Mouse (Mus musculus) adrenal gland, postnatal 14 days (tissue): ENCODE measurements around the gene Derl2. TPM values are rescaled to one million over a fixed set of nuclear protein-coding genes. Genes with fewer than 3 reads are reported as not detected.

Experiments
- DNase-seq: peaks from one replicate; pipeline ENCODE4 v3.0.0; 2021; ENCODE audit warnings: mixed read lengths
- long read RNA-seq, 2 experiments: library from polyadenylated mRNA; stranded (forward); transcript quantifications; one replicate each; pipeline ENCODE4 v2.0.0; 2021
- total RNA-seq: library from RNA; stranded (reverse); gene quantifications from 2 replicates; pipeline ENCODE4 v1.2.3, GENCODE M21; 2021

The Derl2 gene
- 56.0 and 60.2 TPM in 2 replicates for total RNA-seq
- long read RNA-seq, experiment 1, transcript Derl2-206 (7 exons, 3,666 nt), result major isoform, 99 of 143 reads
- long read RNA-seq, experiment 1, partial matches to known transcripts, result 0 of 143 reads
- long read RNA-seq, experiment 1, other reads (novel, unspliced or antisense), result 42 of 143 reads
- long read RNA-seq, experiment 2, transcript Derl2-206 (7 exons, 3,666 nt), result major isoform, 78 of 138 reads
- long read RNA-seq, experiment 2, partial matches to known transcripts, result 2 of 138 reads
- long read RNA-seq, experiment 2, other reads (novel, unspliced or antisense), result 57 of 138 reads

DNA sequence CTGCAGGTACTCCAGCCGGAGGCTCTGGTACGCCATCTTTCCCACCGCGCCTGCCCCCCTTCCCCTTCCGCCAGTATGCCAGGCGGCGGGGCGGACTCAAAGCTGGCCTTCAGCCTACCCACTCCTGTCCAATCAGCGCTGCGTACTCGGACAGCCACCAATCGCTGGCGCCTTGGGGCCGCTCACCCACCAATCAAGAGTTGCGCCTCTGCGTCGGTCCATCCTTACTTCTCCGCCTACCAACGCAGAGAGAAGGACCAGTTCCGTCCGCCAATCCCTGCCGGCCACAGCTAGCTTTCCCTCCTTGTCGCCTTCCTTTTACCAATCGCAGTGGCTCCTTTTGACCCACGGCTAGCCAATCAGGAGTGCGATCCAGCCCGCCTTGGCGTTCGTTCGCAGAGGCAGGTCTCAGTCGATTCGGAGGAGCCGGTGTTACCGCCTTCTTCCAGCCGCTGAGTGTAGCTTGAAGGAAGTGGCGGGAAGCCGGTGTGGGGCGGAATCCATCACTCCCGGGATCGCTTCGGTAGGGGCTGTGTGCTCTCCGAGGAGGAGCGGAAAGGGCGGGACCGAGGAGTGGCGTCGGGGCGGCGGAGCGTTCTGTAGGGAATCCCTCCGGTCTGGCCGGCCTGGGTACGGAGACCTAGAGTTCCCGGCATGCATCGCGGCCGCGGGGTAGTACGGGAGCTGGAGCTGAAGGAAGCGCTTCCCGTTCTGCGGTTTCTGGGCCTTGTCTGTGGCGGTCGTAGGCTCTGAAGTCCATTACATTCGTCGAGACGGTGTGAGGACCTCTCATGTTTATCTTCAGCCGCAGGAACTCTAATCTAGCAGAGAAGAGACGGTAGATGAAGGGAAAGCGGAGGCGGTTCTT is at the start of gene Derl2, which contains the start of gene Mis12:
TSS of gene Derl2 (minus strand) at position 641 of the 868 bp plus-strand sequence.
TSS of gene Mis12 (plus strand) at position 411 of the 868 bp plus-strand sequence.
- peak; percentile 98 for DNase-seq

DNA sequence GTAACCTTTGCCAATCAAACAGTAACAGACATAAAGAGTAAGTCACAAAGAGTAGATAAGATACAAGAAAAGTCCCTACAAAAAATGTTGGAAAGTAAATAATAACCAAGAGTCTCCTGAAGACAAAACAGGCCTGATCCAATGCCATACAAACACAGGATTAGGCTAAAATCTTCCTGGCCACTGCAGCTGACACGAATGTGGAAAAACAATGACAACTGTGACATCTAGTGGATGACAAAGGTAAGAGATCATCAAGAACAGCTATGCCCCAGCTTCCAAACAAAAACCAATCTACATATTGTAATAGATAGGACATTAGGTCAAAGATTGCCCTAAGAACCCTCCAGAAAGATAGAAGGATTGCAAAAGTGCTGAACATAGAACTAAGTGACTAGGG is 32.9 kb upstream of the Derl2 start:
- DNase-seq, result peak; percentile 24

DNA sequence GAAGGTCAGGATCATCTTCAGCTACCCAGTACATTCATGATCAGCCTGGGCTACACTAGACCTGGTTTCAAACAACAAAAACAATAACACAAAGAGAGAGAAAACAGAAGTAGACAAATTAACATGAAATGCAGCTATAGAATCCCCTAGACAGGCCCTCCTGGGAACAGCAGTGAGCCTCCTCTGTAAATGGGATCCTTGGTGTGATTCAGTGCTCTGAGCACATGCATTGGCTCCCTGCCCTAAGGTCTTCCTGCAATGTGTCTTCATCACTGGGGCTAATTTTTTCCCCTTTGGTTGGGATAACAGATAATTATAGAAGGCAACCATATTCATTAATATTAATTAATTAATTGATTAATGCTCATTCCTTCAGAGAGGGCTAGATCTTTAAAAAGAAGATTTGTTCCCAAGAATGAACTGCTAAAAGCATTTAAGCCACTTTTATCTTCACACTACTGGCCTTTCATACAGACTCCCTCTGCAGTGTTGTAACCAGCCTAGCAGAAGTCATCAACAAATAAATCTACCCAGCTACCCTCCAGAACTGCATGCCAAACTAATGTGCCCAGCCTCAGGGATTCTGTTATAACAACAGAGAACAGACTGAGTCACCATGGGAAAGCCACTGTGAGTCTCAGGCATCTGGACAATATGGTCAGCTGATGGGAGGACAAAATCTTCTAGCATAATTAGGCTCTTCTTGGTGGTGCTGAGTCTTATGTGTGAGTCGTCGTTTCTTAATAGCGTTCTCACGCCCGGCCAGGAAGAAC is 20.1 kb upstream of the Derl2 start:
- DNase-seq, result peak; percentile 22

DNA sequence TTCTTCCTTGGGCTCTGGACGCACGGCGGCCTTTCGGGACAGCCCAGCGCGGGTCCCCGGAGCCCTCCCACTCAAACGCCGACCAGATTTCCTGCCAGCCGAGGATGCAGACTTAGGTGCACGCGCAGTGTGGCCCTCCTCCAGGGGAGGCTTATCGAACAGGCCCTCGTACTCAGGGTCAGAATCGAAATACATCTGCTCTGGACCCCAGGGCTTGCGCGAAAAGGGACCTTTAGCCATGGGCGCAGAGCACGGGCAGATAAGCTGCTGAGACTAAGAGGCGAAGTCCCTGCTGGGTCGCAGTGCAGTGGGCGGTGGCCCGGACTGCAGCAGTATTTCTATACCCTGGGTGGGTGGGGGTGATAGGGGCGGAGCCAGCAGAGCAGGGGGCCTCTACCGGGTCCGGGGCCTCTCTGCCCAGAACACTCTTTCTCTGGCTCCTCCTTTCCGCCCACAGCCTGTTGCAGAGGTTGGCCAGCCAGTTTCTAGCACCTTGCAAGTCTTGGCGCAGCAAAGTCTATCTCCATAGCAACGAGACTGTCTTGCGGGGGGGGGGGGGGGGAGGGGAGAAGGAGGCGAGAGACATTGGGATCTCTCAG is 13.6 kb upstream of the Derl2 start, which contains the start of gene 6330403K07Rik:
TSS of gene 6330403K07Rik (minus strand) at position 351 of the 599 bp plus-strand sequence.
- peak; percentile 49 for DNase-seq

DNA sequence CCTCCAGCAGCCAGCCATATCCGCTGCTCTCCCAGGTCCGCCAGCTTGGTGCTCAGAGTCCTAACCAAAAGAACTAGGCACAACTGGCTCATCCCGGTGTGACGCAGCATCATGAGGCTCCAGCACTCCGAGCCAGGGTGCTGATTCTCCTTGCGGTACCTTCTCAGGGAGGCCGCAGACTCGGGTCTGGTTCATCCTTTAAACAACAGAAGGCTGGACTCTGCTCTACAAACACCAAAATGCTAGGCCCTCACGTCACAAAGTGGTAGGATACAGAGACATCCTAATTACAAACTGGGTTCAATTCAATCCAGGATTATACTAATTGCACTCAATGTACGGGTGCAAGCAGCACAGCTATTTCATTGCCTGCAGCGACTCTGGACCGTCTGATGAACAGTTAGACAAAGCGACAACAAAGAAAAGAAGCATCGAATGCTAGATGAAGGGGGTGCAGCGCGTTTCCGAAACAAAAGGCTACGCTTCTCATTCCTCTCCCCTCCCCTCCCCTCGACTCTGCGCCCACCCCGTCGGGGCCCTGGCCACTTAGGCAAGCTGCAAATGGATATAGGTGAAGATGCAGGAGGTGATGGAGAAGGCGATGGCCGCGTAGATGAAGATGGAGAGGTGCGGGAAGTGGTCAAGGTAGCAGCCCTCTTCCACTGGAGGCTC is 13.0 kb upstream of the Derl2 start:
- DNase-seq, result no peak

DNA sequence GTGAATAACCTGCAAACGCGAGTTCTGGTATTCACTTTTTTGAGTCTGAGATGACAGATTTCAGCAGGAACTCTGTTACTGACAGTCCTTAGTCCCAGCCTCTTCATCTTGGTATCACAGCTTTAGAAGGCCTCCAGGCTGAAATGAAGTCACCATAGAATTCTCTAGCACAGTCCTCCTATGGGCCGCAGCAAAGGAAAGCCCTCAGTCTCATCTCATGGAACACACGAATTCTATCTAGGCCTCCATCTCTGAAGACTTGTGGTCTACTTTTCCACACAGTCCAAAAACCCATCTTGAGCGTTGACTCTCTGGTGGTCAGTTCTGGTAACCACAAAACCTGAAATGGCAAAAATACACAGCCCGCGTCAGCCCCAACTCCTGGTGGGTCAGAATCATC is 12.4 kb upstream of the Derl2 start:
- DNase-seq, result no peak

DNA sequence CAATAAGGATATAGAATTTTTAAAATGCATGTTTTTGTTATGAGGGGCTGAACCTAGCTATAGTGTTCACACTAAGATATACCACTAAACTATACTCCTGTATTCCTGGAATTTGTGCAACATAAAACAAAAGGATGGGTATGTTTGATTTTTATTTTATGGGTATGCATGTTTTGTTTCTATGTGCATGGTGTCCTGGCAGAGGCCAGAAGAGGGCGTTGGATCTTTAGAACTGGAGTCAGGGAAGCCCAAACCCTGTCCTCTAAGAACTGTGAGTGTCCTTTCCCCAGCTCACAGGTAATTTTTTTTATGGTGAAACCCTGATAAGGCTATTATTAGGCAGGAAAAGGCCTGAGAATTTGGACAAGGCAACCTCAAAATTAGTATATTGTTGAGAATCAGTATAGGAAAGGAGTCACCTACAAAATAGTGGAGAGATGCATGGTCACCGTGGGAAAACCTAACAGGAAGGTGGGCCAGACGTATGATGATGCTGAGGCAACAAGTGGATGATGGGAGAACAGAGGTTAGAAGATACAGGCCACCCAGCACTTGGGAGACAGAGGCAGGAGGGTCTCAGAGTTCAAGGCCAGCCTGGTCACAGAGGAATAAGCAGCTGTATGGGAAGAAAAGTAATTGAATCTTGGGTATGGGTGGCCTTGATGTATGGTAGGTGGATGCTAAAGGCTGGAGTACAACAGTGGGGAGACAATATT is 9.9 kb upstream of the Derl2 start:
- DNase-seq, result no peak

DNA sequence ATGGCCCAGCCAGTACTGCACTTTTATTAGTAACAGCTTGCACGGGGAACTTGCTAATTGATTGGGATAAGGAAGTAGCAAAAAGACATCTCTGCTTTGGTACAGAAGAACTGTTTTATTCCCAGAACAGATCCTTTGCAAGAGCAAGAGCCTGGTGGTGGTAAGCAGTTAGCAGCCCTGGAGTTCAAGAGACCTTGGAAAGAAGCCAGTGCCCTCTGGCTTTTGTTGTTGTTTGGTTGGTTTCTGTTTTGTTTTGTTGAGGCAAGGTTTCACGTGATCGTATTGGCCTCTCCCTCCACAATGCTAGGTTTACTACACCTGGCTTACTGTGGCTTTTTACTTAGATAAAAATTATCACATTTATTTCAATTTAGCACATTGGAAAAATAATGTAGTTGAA is 8.6 kb upstream of the Derl2 start:
- no peak for DNase-seq

DNA sequence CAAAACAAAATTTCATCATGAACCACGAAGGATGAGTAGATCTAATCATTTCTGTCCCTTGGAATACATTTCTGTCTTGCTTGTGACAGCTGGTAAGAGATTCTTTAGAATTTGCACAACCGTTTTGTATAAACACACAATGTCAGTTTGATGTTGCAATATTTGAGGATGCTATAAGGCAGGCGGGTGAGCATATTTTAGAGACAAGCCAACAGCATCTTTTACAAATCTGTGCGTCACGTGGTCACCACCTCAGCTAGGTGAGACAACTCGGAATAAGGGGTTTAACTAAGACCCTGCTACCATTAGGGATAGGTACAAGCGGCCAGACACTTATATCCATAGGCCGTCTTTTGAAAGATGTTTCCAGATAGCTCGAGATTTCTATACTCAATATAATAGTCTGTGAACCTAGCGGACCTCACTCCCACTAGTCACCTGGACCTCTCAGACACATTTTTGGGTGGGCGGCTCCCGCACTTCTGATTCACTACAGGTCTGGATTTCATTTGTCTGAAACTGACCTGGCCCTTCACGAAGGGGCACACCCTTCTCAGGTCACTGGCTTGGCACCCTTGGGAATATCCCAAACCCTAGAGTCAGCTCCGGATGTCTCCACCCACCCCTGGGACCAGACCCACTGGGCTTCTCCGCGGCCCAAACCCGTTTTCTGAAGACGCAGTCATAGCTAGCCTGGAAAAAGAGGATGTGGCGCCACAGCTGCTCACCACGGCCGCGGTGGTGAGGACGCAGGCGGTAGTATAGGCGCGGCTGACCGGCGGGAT is 1.0 kb downstream of the Derl2 start:
- no peak for DNase-seq

DNA sequence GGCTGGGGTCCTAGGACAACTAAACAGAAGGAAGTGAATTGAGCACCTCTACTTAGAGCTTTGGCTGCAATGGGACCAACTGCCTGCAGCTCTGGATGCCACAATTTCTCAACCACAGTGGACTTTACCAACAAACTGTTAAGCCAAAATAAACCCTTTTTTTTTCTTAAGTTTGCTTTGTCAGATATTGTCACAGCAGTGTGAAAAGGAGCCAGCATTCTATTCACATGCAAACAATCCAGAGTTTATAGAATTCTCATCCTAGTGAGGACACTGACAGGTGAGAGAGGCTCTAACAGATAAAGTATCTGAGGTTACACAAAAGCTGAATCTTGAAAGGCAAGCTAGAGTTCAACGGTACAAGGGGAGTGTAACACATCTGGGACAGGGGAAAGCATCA is 2.6 kb downstream of the Derl2 start:
- DNase-seq, result no peak

DNA sequence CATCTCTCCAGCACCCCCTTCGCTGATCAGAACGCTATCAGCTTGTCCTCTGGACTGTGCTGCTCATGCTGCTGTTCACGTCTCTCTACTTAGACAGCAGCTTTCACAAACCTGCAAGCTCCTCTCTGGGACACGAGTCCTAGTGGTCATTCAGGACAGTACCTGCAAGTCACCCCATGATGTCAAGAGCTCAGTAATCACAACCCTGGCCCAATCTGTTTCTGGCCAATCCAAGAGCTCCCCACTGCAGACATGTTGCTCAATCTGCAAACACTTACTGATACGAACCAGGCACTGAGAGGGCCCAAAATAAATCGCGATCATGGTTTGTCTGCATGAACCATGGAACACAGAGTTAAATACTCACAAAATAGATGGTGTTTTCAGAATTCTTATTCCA is 6.9 kb downstream of the Derl2 start:
- DNase-seq, result no peak

DNA sequence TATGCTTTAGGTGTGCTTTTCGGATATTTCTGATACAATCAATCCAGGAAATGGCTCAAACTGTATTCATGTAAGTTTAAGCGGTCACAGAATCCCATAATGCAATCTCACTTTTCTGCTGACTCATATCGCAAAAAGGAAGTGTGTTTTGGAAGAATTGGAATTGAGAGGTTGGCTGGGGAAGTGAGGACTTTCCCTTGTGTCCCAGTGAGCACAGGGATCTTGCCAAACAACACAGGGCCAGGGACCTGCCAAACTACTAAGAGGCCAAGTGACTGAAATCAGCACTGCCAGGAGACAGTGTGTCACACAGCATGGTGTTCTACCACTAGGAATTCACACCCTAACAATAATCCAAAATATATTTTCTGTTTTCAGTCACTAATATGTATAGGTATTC is 11.3 kb downstream of the Derl2 start:
- DNase-seq, result peak; percentile 52

DNA sequence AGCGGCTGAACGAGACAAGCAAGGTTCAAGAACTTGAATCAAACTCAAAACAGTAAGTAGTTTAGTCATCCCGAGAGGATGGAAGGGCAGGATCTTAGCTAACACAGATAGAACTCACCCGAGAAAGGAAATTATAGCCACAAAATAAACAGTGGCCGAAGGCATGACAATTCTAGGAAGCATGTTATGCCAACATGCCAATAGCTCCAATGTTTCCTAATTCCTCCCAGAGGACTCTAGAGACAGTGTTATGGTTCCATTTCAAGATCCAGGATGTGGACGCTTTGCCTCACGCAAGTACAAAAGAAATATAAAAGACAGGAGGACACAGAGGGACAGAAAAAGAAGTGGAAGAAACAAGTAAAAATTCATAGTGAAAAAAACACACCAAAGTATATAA is 11.8 kb downstream of the Derl2 start:
- no peak for DNase-seq

DNA sequence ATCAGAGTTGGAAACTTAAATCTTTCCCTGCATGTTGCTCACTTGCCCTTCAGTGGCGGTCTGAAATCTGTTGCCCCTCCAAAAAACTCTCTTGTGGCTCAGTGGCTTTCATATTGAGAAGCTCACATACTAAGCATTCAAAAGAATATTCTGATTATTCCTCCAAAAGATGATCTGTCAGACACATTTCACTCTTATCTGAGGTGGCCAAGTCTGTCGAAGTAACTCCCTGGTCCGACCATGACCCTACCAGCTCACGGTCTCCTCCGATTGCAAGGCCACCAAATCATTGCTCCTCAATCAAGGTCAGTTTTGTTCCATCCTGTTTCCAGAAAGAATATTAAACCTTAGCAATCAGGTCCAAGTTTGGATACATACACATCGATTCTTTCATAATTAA is 12.6 kb downstream of the Derl2 start:
- DNase-seq, result peak; percentile 18

DNA sequence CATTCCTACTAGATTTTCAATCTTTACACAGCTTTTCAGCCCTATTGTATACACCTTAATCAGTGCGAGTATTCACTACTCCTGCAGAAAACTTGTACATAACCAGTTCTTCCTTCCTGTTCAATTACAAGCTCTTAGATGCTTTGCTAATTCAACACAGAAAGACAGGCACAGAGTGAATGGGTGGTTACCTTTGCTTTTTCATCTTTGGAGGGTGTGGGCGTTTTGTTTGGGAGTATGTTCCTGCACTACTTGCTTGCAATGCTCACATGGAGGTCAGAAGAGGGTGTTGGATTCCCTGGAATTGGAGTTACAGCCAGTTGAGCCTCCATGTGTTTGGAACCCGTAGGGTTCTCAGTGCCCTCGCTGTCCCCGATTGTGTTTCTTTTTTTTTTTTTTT is 14.6 kb downstream of the Derl2 start:
- no peak for DNase-seq

DNA sequence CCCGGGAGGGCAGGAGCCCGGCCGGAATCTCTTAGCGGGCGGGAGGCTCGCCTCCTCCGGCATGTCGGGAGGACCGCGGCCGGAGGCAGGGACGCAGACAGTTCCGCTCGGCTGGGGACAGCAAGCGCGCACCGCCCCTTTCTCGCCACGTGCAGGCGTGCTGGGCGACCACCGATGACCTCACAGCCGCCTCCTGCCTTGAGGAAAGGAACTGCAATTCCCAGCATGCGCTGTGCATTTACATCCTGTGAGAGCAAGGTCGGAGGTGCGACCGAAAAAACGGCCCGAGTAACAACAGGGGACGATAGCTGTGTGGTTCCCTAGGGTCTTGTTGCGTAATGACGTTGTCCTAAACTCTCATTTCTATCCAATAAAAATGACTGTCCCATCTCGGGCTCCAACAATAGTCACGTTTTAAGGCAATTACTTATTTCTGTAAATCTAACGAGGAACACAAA is 15.3 kb downstream of the Derl2 start, which contains the start of gene Dhx33:
TSS of gene Dhx33 (minus strand) at position 122 of the 458 bp plus-strand sequence.
- DNase-seq, result peak; percentile 98

DNA sequence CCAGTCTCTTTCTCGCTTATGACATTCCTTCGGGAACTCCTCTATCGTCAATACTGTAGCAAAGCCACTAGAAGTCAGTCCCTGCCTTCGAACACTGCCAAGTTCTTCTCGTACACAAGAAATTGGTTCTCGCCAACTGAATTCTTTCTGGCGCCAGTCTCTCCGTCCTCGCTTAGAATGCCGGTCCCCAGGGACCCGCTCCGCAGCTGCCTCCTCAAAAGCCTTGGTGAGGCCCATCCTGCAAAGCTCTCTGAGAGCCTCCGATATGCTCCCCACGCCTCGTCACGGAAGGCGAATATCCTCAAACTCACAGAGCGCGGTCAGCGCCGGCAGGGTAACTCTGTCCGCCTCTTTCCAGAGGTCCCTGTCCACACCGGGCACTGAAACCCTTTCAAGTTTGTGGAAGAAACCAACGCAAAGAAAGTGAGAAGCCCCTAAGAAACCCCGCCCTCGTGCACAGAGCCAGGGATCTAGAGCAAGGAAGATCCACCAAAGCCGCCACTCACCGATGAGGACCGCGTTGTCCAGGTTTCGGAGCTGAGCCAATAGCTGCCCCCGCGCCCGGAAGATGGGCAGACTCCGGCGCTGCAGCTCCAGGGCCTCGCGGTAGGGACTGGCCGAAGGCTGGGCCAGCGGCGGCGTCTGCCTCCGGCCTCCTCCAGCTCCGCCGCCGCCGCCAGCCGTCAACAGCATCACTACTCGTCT is 15.9 kb downstream of the Derl2 start:
- DNase-seq, result peak; percentile 82

DNA sequence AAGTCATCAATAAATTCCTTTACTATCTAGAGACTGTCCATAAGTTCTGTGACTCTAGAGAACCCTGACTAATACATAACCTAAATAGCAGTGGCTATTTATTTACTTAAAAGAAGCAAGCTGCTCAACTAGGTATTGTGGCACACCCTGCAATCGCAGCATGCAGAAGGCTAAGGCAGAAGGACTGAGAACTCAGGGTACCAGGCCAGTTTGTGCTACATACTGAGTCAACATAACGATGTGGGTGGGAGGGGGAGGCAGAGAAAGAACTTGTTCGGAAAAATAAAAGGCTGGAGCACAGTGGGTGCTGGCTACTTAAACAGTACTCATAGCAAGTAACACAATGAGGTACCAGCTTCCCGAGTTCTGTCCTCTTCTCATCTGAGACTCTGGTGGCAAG is 18.5 kb downstream of the Derl2 start:
- no peak for DNase-seq

DNA sequence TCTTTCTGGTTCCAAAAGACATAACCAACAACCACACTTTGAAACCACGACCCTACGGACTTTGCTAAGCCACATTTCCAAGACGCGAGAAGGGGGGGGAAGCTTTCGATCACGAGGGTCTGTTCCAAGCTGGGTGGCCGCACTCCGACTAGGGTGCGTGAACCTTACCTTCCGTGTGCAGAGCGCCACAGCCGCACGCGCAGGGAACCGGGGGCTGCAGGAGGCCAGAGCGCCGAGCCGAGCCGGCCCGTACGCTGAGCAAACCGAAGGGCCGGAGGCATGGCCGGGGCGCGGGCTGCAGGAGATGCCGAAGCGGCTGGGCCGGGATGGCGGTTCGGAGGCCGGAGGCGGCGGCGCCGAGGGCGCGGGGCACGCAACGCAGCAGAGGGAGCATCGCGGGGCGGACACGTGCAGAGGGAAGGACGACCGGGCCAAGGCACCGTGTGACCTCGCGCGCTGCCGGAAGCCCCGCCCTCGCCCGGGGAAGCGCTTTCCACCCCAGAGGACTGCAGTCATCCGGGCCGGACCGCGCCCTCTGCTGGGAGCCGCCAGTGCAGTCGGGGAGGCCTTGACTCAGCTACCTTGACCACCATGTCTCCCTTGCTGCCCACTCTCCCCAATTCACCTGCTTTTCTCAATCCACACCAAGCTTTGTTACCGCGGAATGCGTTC is 36.9 kb downstream of the Derl2 start, which contains the start of gene C1qbp:
TSS of gene C1qbp (minus strand) at position 470 of the 672 bp plus-strand sequence.
- peak; percentile 99 for DNase-seq
